Mouse (Mus musculus): ENCODE measurements around the gene Haao.

DNA sequence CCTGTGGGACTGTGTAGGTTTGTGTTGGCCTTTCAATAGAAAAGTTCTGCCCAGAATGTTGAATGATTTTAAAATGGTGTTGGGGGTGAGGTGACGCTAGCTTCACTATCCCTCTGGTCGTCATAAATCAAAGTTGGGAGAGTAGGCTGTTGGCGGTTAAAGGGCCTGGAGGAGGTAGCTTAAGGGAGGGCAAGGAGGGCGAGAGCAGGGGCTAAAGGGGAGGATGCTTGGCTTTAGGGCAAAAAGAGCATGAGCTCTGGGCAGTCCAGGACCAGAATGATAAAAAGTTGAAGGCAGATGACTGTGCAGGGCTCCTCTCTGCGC lies 42.6 kb upstream of the Haao start:
- no peak for TF ChIP-seq MAX (IDR thresholded peaks at IDR 0.05; ENCODE audit: low read depth)
- TF ChIP-seq USF1 (IDR thresholded peaks at IDR 0.05; ENCODE audit: low read depth), result no peak
- TF ChIP-seq POLR2AphosphoS2 (IDR thresholded peaks at IDR 0.05; ENCODE audit: insufficient read length, low read depth), result no peak
- no peak for TF ChIP-seq POLR2A (IDR thresholded peaks at IDR 0.05; ENCODE audit: insufficient read length, low read depth)
- no peak for TF ChIP-seq MYOG (IDR thresholded peaks at IDR 0.05; ENCODE audit: control insufficient read depth in 1 of 3, insufficient read depth in 1 of 3, insufficient read length in 2 of 3, low read depth in 2 of 3)
- TF ChIP-seq TCF12 (IDR thresholded peaks at IDR 0.05; ENCODE audit: insufficient read depth, poor library complexity, severe bottlenecking), result no peak
- TF ChIP-seq TCF3 (IDR thresholded peaks at IDR 0.05; ENCODE audit: insufficient read length, low read depth), result no peak
- TF ChIP-seq SRF (IDR thresholded peaks at IDR 0.05; ENCODE audit: control insufficient read depth, insufficient read length, low read depth), result no peak
- no peak for TF ChIP-seq E2F4 (IDR thresholded peaks at IDR 0.05; ENCODE audit: insufficient read depth)
- TF ChIP-seq CEBPB (IDR thresholded peaks at IDR 0.05; ENCODE audit: insufficient read depth, poor library complexity, severe bottlenecking), result no peak
- TF ChIP-seq MYOD1 (IDR thresholded peaks at IDR 0.05; ENCODE audit: control insufficient read depth in 1 of 3, insufficient read length in 2 of 3, low read depth in 2 of 3), result no peak
- no peak for TF ChIP-seq REST (IDR thresholded peaks at IDR 0.05; ENCODE audit: insufficient read depth, insufficient read length)
